Mouse (Mus musculus) stomach, postnatal 0 days (tissue): ENCODE data around the gene Pds5b.

Source experiments
- CTCF ChIP-seq: IDR thresholded peaks from 2 replicates; pipeline ENCODE4 v1.5.1; 2016; ENCODE audit warnings: antibody characterized with exemption, low read depth, mild to moderate bottlenecking, moderate library complexity
- EP300 ChIP-seq: optimal IDR thresholded peaks from 2 replicates; pipeline ENCODE3; 2016; ENCODE audit warnings: antibody characterized with exemption

DNA sequence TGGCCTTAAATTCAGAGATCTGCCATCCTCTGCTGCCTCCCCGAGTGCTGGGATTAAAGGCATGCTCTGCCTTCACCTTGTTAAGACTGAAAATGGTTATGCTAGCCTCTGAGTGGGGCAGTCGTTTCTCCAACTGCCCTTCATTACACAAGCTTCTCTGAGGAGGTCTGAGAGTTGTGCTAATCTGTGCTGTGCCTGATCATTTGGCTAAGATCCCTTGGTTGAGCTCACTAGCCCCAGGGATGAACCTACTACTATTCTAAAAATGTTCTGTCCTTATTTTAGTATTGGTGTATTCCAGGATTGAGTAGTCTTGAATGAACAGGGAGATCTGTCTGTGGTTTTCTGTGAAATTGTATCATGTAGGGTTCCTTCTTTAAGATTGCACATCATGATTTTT, 144.5 kb downstream of the Pds5b start:
- TF ChIP-seq CTCF: no peak
- TF ChIP-seq EP300: no peak
